Mouse (Mus musculus) heart, adult 9 months (tissue): Measurements from ENCODE around the gene Col13a1.

Experiments
- DNase-seq, 2 experiments: peaks; one replicate each; pipeline ENCODE4 v3.0.0; 2022; ENCODE audit warnings: low spot score in 2 of 2

The Col13a1 gene

GRCm38 (mm10) chr10:61905308-61905707, 73.6 kb downstream of the Col13a1 start:
- DNase-seq = no peak

GRCm38 (mm10) chr10:61898116-61898515, 80.8 kb downstream of the Col13a1 start:
- DNase-seq = no peak

GRCm38 (mm10) chr10:61894564-61894963, 84.3 kb downstream of the Col13a1 start:
- no peak for DNase-seq

GRCm38 (mm10) chr10:61891138-61891537, 87.8 kb downstream of the Col13a1 start:
- no peak for DNase-seq

- no peak for DNase-seq
Observed at GRCm38 (mm10) chr10:61890294-61890693, 88.6 kb downstream of the Col13a1 start.

GRCm38 (mm10) chr10:61879427-61879826, 99.5 kb downstream of the Col13a1 start:
- no peak for DNase-seq

GRCm38 (mm10) chr10:61877787-61878186, 101.1 kb downstream of the Col13a1 start:
- peak in 1 of 2 experiments; percentile 23 for DNase-seq

GRCm38 (mm10) chr10:61869796-61870195, 109.1 kb downstream of the Col13a1 start:
- no peak for DNase-seq

- no peak for DNase-seq
Observed at GRCm38 (mm10) chr10:61866045-61866580, 112.8 kb downstream of the Col13a1 start.

- DNase-seq = no peak
Observed at GRCm38 (mm10) chr10:61859451-61859850, 119.5 kb downstream of the Col13a1 start.

GRCm38 (mm10) chr10:61855139-61855675, 123.7 kb downstream of the Col13a1 start:
- DNase-seq = no peak

GRCm38 (mm10) chr10:61852824-61853223, 126.1 kb downstream of the Col13a1 start:
- DNase-seq = peak; percentile 44 to 49

GRCm38 (mm10) chr10:61848553-61848952, 130.4 kb downstream of the Col13a1 start:
- peak; percentile 21 to 32 for DNase-seq

GRCm38 (mm10) chr10:61845476-61845875, 133.4 kb downstream of the Col13a1 start:
- no peak for DNase-seq

GRCm38 (mm10) chr10:61844475-61844874, 134.4 kb downstream of the Col13a1 start:
- no peak for DNase-seq

GRCm38 (mm10) chr10:61842261-61842660, 136.6 kb downstream of the Col13a1 start:
- DNase-seq = no peak

- DNase-seq = no peak
Observed at GRCm38 (mm10) chr10:61839326-61839725, 139.6 kb downstream of the Col13a1 start.

GRCm38 (mm10) chr10:61838769-61839168, 140.1 kb downstream of the Col13a1 start:
- peak in 1 of 2 experiments; percentile 18 for DNase-seq

GRCm38 (mm10) chr10:61837286-61837685, 141.6 kb downstream of the Col13a1 start:
- DNase-seq = no peak

- DNase-seq = no peak
Observed at GRCm38 (mm10) chr10:61834288-61834687, 144.6 kb downstream of the Col13a1 start.

GRCm38 (mm10) chr10:61832713-61833112, 146.2 kb downstream of the Col13a1 start:
- DNase-seq = no peak

GRCm38 (mm10) chr10:61831741-61832140, 147.2 kb downstream of the Col13a1 start:
- DNase-seq = no peak

GRCm38 (mm10) chr10:61831251-61831650, 147.7 kb downstream of the Col13a1 start:
- DNase-seq = no peak

GRCm38 (mm10) chr10:61830817-61831216, 148.1 kb downstream of the Col13a1 start:
- DNase-seq = no peak
